Mouse (Mus musculus) lung, adult 2 months (tissue): ENCODE results near the gene Ncbp2. TPM values are rescaled to one million over a fixed set of nuclear protein-coding genes. Genes with fewer than 3 reads are reported as not detected.

Experiments used
- DNase-seq: peaks from one replicate; pipeline ENCODE4 v3.0.0; 2022
- H3K4me1 ChIP-seq: fragments of 200-500 bp; 2 replicates; pipeline ENCODE4 v1.6.1; 2011; ENCODE audit warnings: low read length; ENCODE audit not compliant: control insufficient read depth, insufficient read depth
- H3K4me3 ChIP-seq: fragments of 200-500 bp; replicated peaks from 2 replicates; pipeline ENCODE3; 2011; ENCODE audit warnings: low read depth, mild to moderate bottlenecking, control low read depth, low read length; ENCODE audit errors: extremely low read depth
- CTCF ChIP-seq: fragments of 200-500 bp; IDR thresholded peaks from 2 replicates; pipeline ENCODE4 v1.5.1; 2011; ENCODE audit warnings: mild to moderate bottlenecking, low read length, control low read depth; ENCODE audit not compliant: insufficient read depth
- POLR2A ChIP-seq: fragments of 200-500 bp; IDR thresholded peaks from 2 replicates; pipeline ENCODE4 v1.6.1; 2011; ENCODE audit warnings: low read depth, mild to moderate bottlenecking, control low read depth, low read length, borderline replicate concordance; ENCODE audit errors: extremely low read depth
- WGBS: fragments of 180-500 bp; shearing (Covaris S2); methylation state at CpG from one replicate; pipeline ENCODE4 v1.1.7; 2018; 5-methylcytosine and 5-hydroxymethylcytosine counted together
- polyA plus RNA-seq: library from polyadenylated mRNA; depleted of rRNA; stranded (reverse); fragments of >200 nt; gene quantifications from 2 replicates; pipeline ENCODE4 v1.2.3, GENCODE M21; 2012; rRNA removed

Ncbp2 gene
- polyA plus RNA-seq, 1 experiment = 26.5 TPM

GRCm38 (mm10) chr16:32002509-32003477 is 54.5 kb downstream of the Ncbp2 start, which contains the start of gene Senp5:
Gene Senp5 (minus strand): TSS chr16:32003287.
- H3K4me3 ChIP-seq = peak within 1 kb of the TSS; percentile 83
- no peak for TF ChIP-seq CTCF
- TF ChIP-seq POLR2A = peak; percentile 84; the same call in 1 of the 2 replicates
- WGBS = under 1% methylated on average over 66 of the region's 66 CpGs
- peak; percentile 90 for DNase-seq
- no peaks in the 10 kb centered on the region; the same call in 1 of the 2 replicates for H3K4me1 ChIP-seq

- no peak for DNase-seq
- no peak for TF ChIP-seq POLR2A
- no peak for TF ChIP-seq CTCF
- H3K4me1 ChIP-seq = no peaks in the 10 kb centered on the region; the same call in 1 of the 2 replicates
- 90% methylated on average over 3 of the region's 3 CpGs for WGBS
- no peak overlapping the region for H3K4me3 ChIP-seq
Observed at GRCm38 (mm10) chr16:32004731-32005130, 56.4 kb downstream of the Ncbp2 start.

- H3K4me1 ChIP-seq = no peaks in the 10 kb centered on the region
- TF ChIP-seq CTCF = no peak
- no peak for TF ChIP-seq POLR2A
- DNase-seq = no peak
- no peak overlapping the region for H3K4me3 ChIP-seq
- 57% methylated on average over 10 of the region's 10 CpGs for WGBS
Observed at GRCm38 (mm10) chr16:32008529-32009293, 60.4 kb downstream of the Ncbp2 start.

GRCm38 (mm10) chr16:32009913-32010312 is 61.6 kb downstream of the Ncbp2 start:
- Histone ChIP-seq H3K4me3 (no peak overlapping the region), H3K4me1 (no peaks in the 10 kb centered on the region)
- WGBS = 26% methylated on average over 5 of the region's 5 CpGs
- TF ChIP-seq POLR2A (no peak), CTCF (no peak)
- DNase-seq = no peak

- DNase-seq = no peak
- H3K4me1 ChIP-seq = no peaks in the 10 kb centered on the region
- no peak overlapping the region for H3K4me3 ChIP-seq
- 78% methylated on average over 4 of the region's 4 CpGs for WGBS
- TF ChIP-seq CTCF = no peak
- TF ChIP-seq POLR2A = no peak
Observed at GRCm38 (mm10) chr16:32010330-32010729, 62.0 kb downstream of the Ncbp2 start.

Other genes with a start within 250 kb of the Ncbp2 start
- gene Meltf, start 69.7 kb upstream of the Ncbp2 start, polyA plus RNA-seq = 0.09 and 0.28 TPM in 2 replicates
- gene Pigz, start 14.7 kb upstream of the Ncbp2 start, polyA plus RNA-seq = 4.8 and 5.5 TPM in 2 replicates
- gene 0610012G03Rik, start within 50 bp of the Ncbp2 start, polyA plus RNA-seq = 49.6 and 74.2 TPM in 2 replicates
- 3.4 and 5.8 TPM in 2 replicates for gene Senp5, start 54.8 kb downstream of the Ncbp2 start, polyA plus RNA-seq
- gene Pak2, start 130.8 kb downstream of the Ncbp2 start, polyA plus RNA-seq = 19.2 and 22.5 TPM in 2 replicates
- 19.6 and 20.0 TPM in 2 replicates for gene Pigx, start 151.2 kb downstream of the Ncbp2 start, polyA plus RNA-seq
- gene Cep19, start 151.3 kb downstream of the Ncbp2 start, polyA plus RNA-seq = 7.8 and 9.2 TPM in 2 replicates
- 40.6 and 40.9 TPM in 2 replicates for gene Nrros, start 217.1 kb downstream of the Ncbp2 start, polyA plus RNA-seq
- not detected in 2 replicates for gene Bex6, start 231.3 kb downstream of the Ncbp2 start, polyA plus RNA-seq